Mouse (Mus musculus) testis, postnatal 10 days (tissue): ENCODE data around the gene Slc13a2.

ENCODE experiments used
- DNase-seq: peaks from one replicate; pipeline ENCODE4 v3.0.0; 2021; ENCODE audit warnings: low spot score

The Slc13a2 gene

GRCm38 (mm10) chr11:78422055-78422819, at the start of gene Slc13a2:
Slc13a2 (minus strand) TSS chr11:78422217.
- DNase-seq = no peak

GRCm38 (mm10) chr11:78471326-78472103, 49.5 kb upstream of the Slc13a2 start:
- no peak for DNase-seq

GRCm38 (mm10) chr11:78467932-78468331, 45.9 kb upstream of the Slc13a2 start:
- no peak for DNase-seq

GRCm38 (mm10) chr11:78467515-78467914, 45.5 kb upstream of the Slc13a2 start:
- no peak for DNase-seq

GRCm38 (mm10) chr11:78466242-78466912, 44.4 kb upstream of the Slc13a2 start:
- peak; percentile 62 for DNase-seq

GRCm38 (mm10) chr11:78465568-78466180, 43.7 kb upstream of the Slc13a2 start, which contains the start of gene Slc46a1:
Slc46a1 (plus strand) TSS chr11:78465697.
- peak; percentile 96 for DNase-seq

GRCm38 (mm10) chr11:78465116-78465515, 43.1 kb upstream of the Slc13a2 start:
- no peak for DNase-seq

GRCm38 (mm10) chr11:78463286-78464036, 41.4 kb upstream of the Slc13a2 start:
- DNase-seq = no peak

- DNase-seq = no peak
Observed at GRCm38 (mm10) chr11:78462669-78463068, 40.7 kb upstream of the Slc13a2 start.

GRCm38 (mm10) chr11:78461894-78462293, 39.9 kb upstream of the Slc13a2 start:
- no peak for DNase-seq

GRCm38 (mm10) chr11:78458740-78459139, 36.7 kb upstream of the Slc13a2 start:
- DNase-seq = no peak

GRCm38 (mm10) chr11:78455308-78455707, 33.3 kb upstream of the Slc13a2 start:
- DNase-seq = peak; percentile 68

- DNase-seq = no peak
Observed at GRCm38 (mm10) chr11:78454276-78454675, 32.3 kb upstream of the Slc13a2 start.

GRCm38 (mm10) chr11:78453675-78454074, 31.7 kb upstream of the Slc13a2 start:
- peak; percentile 84 for DNase-seq

GRCm38 (mm10) chr11:78450337-78450736, 28.3 kb upstream of the Slc13a2 start:
- no peak for DNase-seq

GRCm38 (mm10) chr11:78448242-78448641, 26.2 kb upstream of the Slc13a2 start:
- no peak for DNase-seq

- no peak for DNase-seq
Observed at GRCm38 (mm10) chr11:78447168-78447567, 25.2 kb upstream of the Slc13a2 start.

- DNase-seq = no peak
Observed at GRCm38 (mm10) chr11:78443115-78443514, 21.1 kb upstream of the Slc13a2 start.

- no peak for DNase-seq
Observed at GRCm38 (mm10) chr11:78438399-78438930, 16.4 kb upstream of the Slc13a2 start.

GRCm38 (mm10) chr11:78437182-78437581, 15.2 kb upstream of the Slc13a2 start:
- no peak for DNase-seq

- DNase-seq = peak; percentile 91
Observed at GRCm38 (mm10) chr11:78435776-78436349, 13.8 kb upstream of the Slc13a2 start.
